Mouse (Mus musculus) MEL (cell line): Measurements from ENCODE around the gene Aatf. TPM values are rescaled to one million over a fixed set of nuclear protein-coding genes. Genes with fewer than 3 reads are reported as not detected.
A peak's percentile ranks its signal among the peaks of the same experiment; 100 is the strongest.

ENCODE experiments used
- DNase-seq: peaks from one replicate; pipeline ENCODE4 v3.0.0; 2011; ENCODE audit warnings: low read depth, low spot score
- H3K27ac ChIP-seq: 2 replicates; pipeline ENCODE4 v1.5.1; 2012; ENCODE audit warnings: low read depth, mild to moderate bottlenecking, control low read depth, low read length, moderate library complexity; ENCODE audit not compliant: control insufficient read depth
- H3K27me3 ChIP-seq, 2 experiments: fragments of 150-350 bp in 1 of 2; sonication (generic) in 1 of 2; 2 replicates each; pipeline ENCODE4 v1.6.1; 2012; ENCODE audit warnings: low read length in 2 of 2, mild to moderate bottlenecking in 2 of 2, improper control_type of control experiment in 1 of 2, moderate library complexity in 1 of 2; ENCODE audit not compliant: insufficient read depth in 2 of 2, control insufficient read depth in 1 of 2
- H3K36me3 ChIP-seq, 2 experiments: 2 replicates each; pipeline ENCODE4 v1.6.1; 2012 to 2014; ENCODE audit warnings: low read length in 2 of 2, improper control_type of control experiment in 1 of 2, inconsistent platforms in 1 of 2, mild to moderate bottlenecking in 1 of 2; ENCODE audit not compliant: insufficient read depth in 2 of 2, control insufficient read depth in 1 of 2
- H3K4me1 ChIP-seq, 2 experiments: fragments of 150-350 bp in 1 of 2; sonication (generic) in 1 of 2; 2 replicates each; pipeline ENCODE4 v1.6.1; 2012; ENCODE audit warnings: low read length in 2 of 2, improper control_type of control experiment in 1 of 2, mild to moderate bottlenecking in 1 of 2; ENCODE audit not compliant: insufficient read depth in 2 of 2, control insufficient read depth in 1 of 2
- H3K4me3 ChIP-seq, 2 experiments: fragments of 150-350 bp in 1 of 2; sonication (generic) in 1 of 2; 2 replicates each; pipeline ENCODE4 v1.5.1; 2012; ENCODE audit warnings: low read depth in 2 of 2, low read length in 2 of 2, mild to moderate bottlenecking in 2 of 2, moderate library complexity in 2 of 2, control low read depth in 1 of 2, improper control_type of control experiment in 1 of 2; ENCODE audit not compliant: control insufficient read depth in 1 of 2, insufficient read depth in 1 of 2
- H3K79me2 ChIP-seq: 2 replicates; pipeline ENCODE4 v1.6.1; 2012; ENCODE audit warnings: mild to moderate bottlenecking, low read length, moderate library complexity; ENCODE audit not compliant: control insufficient read depth, poor library complexity, insufficient read depth
- H3K9ac ChIP-seq: 2 replicates; pipeline ENCODE4 v1.6.1; 2012; ENCODE audit warnings: low read depth, mild to moderate bottlenecking, control low read depth, low read length, moderate library complexity; ENCODE audit not compliant: control insufficient read depth, poor library complexity, severe bottlenecking
- H3K9me3 ChIP-seq: fragments of 150-350 bp; sonication (generic); replicated peaks from 2 replicates; pipeline ENCODE4 v1.6.1; 2012; ENCODE audit warnings: mild to moderate bottlenecking, low read length, improper control_type of control experiment, moderate library complexity; ENCODE audit not compliant: insufficient read depth
- BHLHE40 ChIP-seq: IDR thresholded peaks from 2 replicates; pipeline ENCODE4 v1.6.1; 2012; ENCODE audit warnings: low read depth, mild to moderate bottlenecking, inconsistent platforms, low read length, improper control_type of control experiment, borderline replicate concordance
- CTCF ChIP-seq, 3 experiments: IDR thresholded peaks in 2 of 3; conservative IDR thresholded peaks in 1 of 3; 2 replicates each; pipeline ENCODE4 v1.5.1; 2011 to 2012; ENCODE audit warnings: low read length in 3 of 3, low read depth in 2 of 3, mild to moderate bottlenecking in 2 of 3, improper control_type of control experiment in 1 of 3, inconsistent platforms in 1 of 3, mixed read lengths in 1 of 3, moderate library complexity in 1 of 3; ENCODE audit not compliant: control insufficient read depth in 1 of 3, insufficient read depth in 1 of 3, poor library complexity in 1 of 3, severe bottlenecking in 1 of 3
- GABPA ChIP-seq: IDR thresholded peaks from 2 replicates; pipeline ENCODE4 v1.6.1; 2012; ENCODE audit warnings: low read depth, mild to moderate bottlenecking, inconsistent platforms, low read length, improper control_type of control experiment, moderate library complexity
- HCFC1 ChIP-seq: IDR thresholded peaks from 2 replicates; pipeline ENCODE4 v1.6.1; 2012; ENCODE audit warnings: low read depth, mild to moderate bottlenecking, inconsistent platforms, low read length, improper control_type of control experiment, moderate library complexity
- KAT2A ChIP-seq: conservative IDR thresholded peaks from 2 replicates; pipeline ENCODE4 v1.6.1; 2012; ENCODE audit warnings: low read depth, low read length, improper control_type of control experiment, inconsistent platforms
- MAX ChIP-seq: IDR thresholded peaks from 2 replicates; pipeline ENCODE4 v1.6.1; 2011; ENCODE audit warnings: low read length, improper control_type of control experiment
- MAZ ChIP-seq: IDR thresholded peaks from 2 replicates; pipeline ENCODE4 v1.6.1; 2012; ENCODE audit warnings: low read depth, mild to moderate bottlenecking, inconsistent platforms, low read length, improper control_type of control experiment
- MYB ChIP-seq: IDR thresholded peaks from 2 replicates; pipeline ENCODE4 v1.6.1; 2011; ENCODE audit warnings: mild to moderate bottlenecking, low read depth, low read length, improper control_type of control experiment
- NELFE ChIP-seq: IDR thresholded peaks from 2 replicates; pipeline ENCODE4 v1.6.1; 2011; ENCODE audit warnings: low read depth, low read length, improper control_type of control experiment
- POLR2AphosphoS5 ChIP-seq: IDR thresholded peaks from 2 replicates; pipeline ENCODE4 v1.6.1; 2012; ENCODE audit warnings: low read depth, borderline replicate concordance, mild to moderate bottlenecking, inconsistent platforms, low read length, moderate library complexity, mixed read lengths
- RAD21 ChIP-seq: IDR thresholded peaks from 2 replicates; pipeline ENCODE4 v1.6.1; 2011; ENCODE audit warnings: mild to moderate bottlenecking, low read depth, low read length, improper control_type of control experiment
- SMC3 ChIP-seq: IDR thresholded peaks from 2 replicates; pipeline ENCODE4 v1.6.1; 2011; ENCODE audit warnings: low read depth, low read length, improper control_type of control experiment
- TBP ChIP-seq: IDR thresholded peaks from 2 replicates; pipeline ENCODE4 v1.8.0; 2011; ENCODE audit warnings: low read depth, low read length, improper control_type of control experiment
- ZC3H11A ChIP-seq: IDR thresholded peaks from 2 replicates; pipeline ENCODE4 v1.6.1; 2012; ENCODE audit warnings: low read depth, mild to moderate bottlenecking, inconsistent platforms, low read length, improper control_type of control experiment
- ZMIZ1 ChIP-seq: IDR thresholded peaks from 2 replicates; pipeline ENCODE4 v1.6.1; 2012; ENCODE audit warnings: low read depth, mild to moderate bottlenecking, inconsistent platforms, low read length, improper control_type of control experiment, moderate library complexity
- polyA plus RNA-seq, 2 experiments: library from polyadenylated mRNA; stranded (reverse) in 1 of 2; unstranded in 1 of 2; fragments of >175 nt in 1 of 2; fragments of >200 nt in 1 of 2; gene quantifications; 2 replicates each; pipeline versions ENCODE4 v1.2.1 to v1.2.4; 2012; ENCODE audit warnings: low replicate concordance in 2 of 2, low read depth in 1 of 2; ENCODE audit not compliant: insufficient read length in 2 of 2, insufficient read depth in 1 of 2, missing spikeins in 1 of 2
- total RNA-seq: library from RNA; depleted of rRNA; stranded (reverse); fragments of 300-350 nt; gene quantifications from 2 replicates; pipeline ENCODE4 v1.2.3, GENCODE M21; 2012

The Aatf gene
- total and polyA plus RNA-seq, 3 experiments: 187 to 243 TPM; not detected in 1

DNA sequence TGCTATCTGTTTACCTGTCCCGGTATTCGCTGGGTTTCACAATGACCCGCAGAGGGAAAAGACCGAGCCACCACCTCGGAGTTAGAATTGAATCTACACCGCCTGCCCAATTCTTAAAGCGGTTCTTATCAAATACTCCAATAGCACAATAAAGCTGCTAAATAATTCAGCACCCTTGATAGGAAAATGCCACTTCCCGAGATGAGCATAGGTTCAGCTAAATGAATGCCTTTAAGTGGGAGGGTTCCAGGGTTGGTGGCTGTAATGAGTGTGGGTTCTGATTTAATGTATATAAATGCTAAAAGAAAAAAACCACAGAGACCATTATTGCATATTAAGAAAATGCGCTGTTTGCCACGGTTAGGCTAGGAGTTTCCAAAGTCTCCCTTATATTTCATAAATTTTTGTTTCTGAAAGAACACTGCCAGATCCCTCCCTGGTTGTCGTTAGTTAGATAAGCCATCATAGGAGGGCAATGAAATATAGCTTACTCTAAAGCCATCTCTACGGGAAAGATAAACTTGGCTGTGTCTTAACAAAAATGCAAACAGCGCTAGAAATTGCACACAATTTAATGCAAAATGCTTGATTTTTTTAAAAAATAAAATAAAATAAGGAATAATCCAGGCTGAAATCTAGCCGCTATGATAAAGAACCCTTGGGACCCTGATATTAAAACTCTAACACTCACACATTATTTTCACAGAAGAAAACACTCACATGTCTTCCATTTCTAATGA lies 3.3 kb upstream of the Aatf start:
- Histone ChIP-seq H3K9me3 (no peaks in the 10 kb centered on the region), H3K36me3 (peaks cover 0 to 12% of the 10 kb centered on the region in 2 experiments; a peak in 3 of 4 replicates), H3K9ac (no peak overlapping the region), H3K27me3 (no peaks in the 10 kb centered on the region; a peak in 2 of 4 replicates), H3K27ac (no peak overlapping the region), H3K79me2 (peaks cover 15% of the 10 kb centered on the region), H3K4me1 (peaks cover 0 to 7% of the 10 kb centered on the region in 2 experiments; a peak in 2 of 4 replicates), H3K4me3 (no peak overlapping the region)
- TF ChIP-seq GABPA (no peak), MAZ (no peak), ZMIZ1 (no peak)
- DNase-seq: no peak

DNA sequence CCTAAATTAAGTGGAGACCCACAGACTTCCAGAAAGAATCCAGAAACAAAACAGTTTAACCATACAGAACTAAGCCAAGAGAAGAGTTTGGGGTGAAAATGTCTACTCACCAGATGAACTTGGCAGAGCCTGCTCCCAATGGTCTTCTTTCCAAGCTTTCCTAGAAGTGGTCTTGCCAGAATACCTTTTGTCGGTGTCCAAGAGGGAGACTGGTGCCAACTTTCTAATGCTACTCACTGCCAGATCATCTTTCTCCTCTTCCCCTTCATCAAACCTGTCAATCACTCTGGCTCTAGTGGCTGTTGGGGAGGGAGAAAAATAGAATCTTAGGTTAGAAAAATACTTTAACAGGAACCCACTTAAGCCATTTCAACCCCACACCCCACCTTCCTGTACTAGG lies 1.3 kb downstream of the Aatf start:
- Histone ChIP-seq H3K27ac (no peak overlapping the region), H3K4me1 (peaks cover 8 to 14% of the 10 kb centered on the region in 2 experiments; a peak in 3 of 4 replicates), H3K27me3 (no peaks in the 10 kb centered on the region), H3K9ac (peak overlapping the region; percentile 95), H3K9me3 (no peaks in the 10 kb centered on the region), H3K36me3 (peaks cover 23 to 39% of the 10 kb centered on the region in 2 experiments), H3K79me2 (peaks cover 21% of the 10 kb centered on the region), H3K4me3 (peak overlapping the region; percentile 30 to 78)
- TF ChIP-seq HCFC1 (no peak), POLR2AphosphoS5 (no peak), TBP (no peak), NELFE (0 out of 2 replicates have a peak, but pooled peaks have one; percentile 19)
- DNase-seq: no peak

DNA sequence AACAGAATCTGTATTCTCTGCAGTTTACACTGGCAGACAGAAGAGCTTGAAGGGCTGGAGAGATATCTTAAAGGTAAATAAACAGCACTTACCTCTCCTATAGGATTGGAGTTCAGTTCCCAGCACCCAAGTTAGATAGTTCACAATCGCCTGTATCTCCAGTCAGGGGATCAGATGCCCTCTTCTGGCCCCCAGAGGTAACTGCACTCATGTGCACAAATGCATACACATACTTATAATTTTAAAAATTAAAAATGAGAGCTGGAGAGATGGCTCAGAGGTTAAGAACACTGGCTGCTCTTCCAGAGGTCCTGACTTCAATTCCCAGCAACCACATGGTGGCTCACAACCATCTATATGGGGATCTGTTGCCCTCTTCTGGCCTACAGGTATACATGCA lies 9.0 kb downstream of the Aatf start:
- H3K4me1 ChIP-seq: no peaks in the 10 kb centered on the region
- no peaks in the 10 kb centered on the region for H3K9me3 ChIP-seq
- peaks cover 14% of the 10 kb centered on the region; the same call in 1 of the 2 replicates for H3K79me2 ChIP-seq
- H3K36me3 ChIP-seq: peaks cover 17 to 58% of the 10 kb centered on the region in 2 experiments
- H3K9ac ChIP-seq: no peak overlapping the region
- no peak overlapping the region for H3K4me3 ChIP-seq
- no peak for TF ChIP-seq MYB
- peak; percentile 28 for TF ChIP-seq SMC3
- no peak for TF ChIP-seq BHLHE40
- TF ChIP-seq MAX: no peak
- no peak for TF ChIP-seq KAT2A
- peak; percentile 9 for TF ChIP-seq RAD21
- TF ChIP-seq ZC3H11A: 0 out of 2 replicates have a peak, but pooled peaks have one; percentile 16
- TF ChIP-seq CTCF (IDR thresholded peaks at IDR 0.05 in 2 of 3, conservative IDR thresholded peaks at IDR 0.05 in 1 of 3; ENCODE audit: control insufficient read depth in 1 of 3, insufficient read depth in 1 of 3, low read depth in 2 of 3, low read length in 3 of 3, poor library complexity in 1 of 3, severe bottlenecking in 1 of 3): peak; percentile 43 to 53 (median 51)
- TF ChIP-seq, all 39 proteins: peak for 4
- H3K27ac ChIP-seq: no peak overlapping the region
- peak; percentile 49 for DNase-seq
- no peaks in the 10 kb centered on the region for H3K27me3 ChIP-seq
